Mouse (Mus musculus): ENCODE data around the gene Lrrc29. TPM values are rescaled to one million over a fixed set of nuclear protein-coding genes. Genes with fewer than 3 reads are reported as not detected.

Gene Lrrc29
- total RNA-seq (2014; rRNA removed) (2.5 and 4.5 TPM in 2 replicates), polyA plus RNA-seq (2015; fragmentation: Nextera tagmentation; extraction: Ambion mirVana) (2.1 and 2.4 TPM in 2 replicates)

- Histone ChIP-seq H3K36me3 (ENCODE audit: insufficient read depth, low read length) (peaks cover 39% of the 10 kb centered on the region), H3K4me3 (ENCODE audit: low read depth, low read length) (peak within 1 kb of the TSS; percentile 89)
Measured at GRCm38 (mm10) chr8:105326141-105326672, at the start of gene Lrrc29, which contains the start of gene Tmem208. TSS of gene Lrrc29 (minus strand) at chr8:105326278. TSS of gene Tmem208 (plus strand) at chr8:105326354.

GRCm38 (mm10) chr8:105374513-105374966 is 48.5 kb upstream of the Lrrc29 start:
- H3K4me1 ChIP-seq (ENCODE audit: insufficient read depth, low read length), result 0 out of 2 replicates have a peak, but pooled peaks cover 4% of the 10 kb centered on the region
- ATAC-seq (ENCODE audit: low FRiP score), result peak; percentile 55; the same call in 1 of the 2 replicates
- WGBS, result 24% methylated on average over 33 of the region's 33 CpGs
- no peaks in the 10 kb centered on the region for H3K27me3 ChIP-seq (ENCODE audit: insufficient read depth, low read length)
- H3K9me3 ChIP-seq (ENCODE audit: low read length), result no peaks in the 10 kb centered on the region; the same call in 1 of the 2 replicates
- TF ChIP-seq CTCF (IDR thresholded peaks at IDR 0.05), result peak; percentile 73
- H3K4me3 ChIP-seq (ENCODE audit: low read depth, low read length), result peak overlapping the region; percentile 17; the same call in 1 of the 2 replicates
- peak overlapping the region; percentile 27 for H3K4me2 ChIP-seq (ENCODE audit: low read depth, low read length, poor library complexity, severe bottlenecking)
- H3K36me3 ChIP-seq (ENCODE audit: insufficient read depth, low read length), result peaks cover 4% of the 10 kb centered on the region; the same call in 1 of the 2 replicates
- peak; percentile 43 for DNase-seq (ENCODE audit: low spot score)
- H3K27ac ChIP-seq (ENCODE audit: low read depth, low read length), result no peak overlapping the region
- peak overlapping the region; percentile 14; the same call in 1 of the 2 replicates for H3K9ac ChIP-seq (replicated peaks; ENCODE audit: low read length, poor library complexity, severe bottlenecking)

More at GRCm38 (mm10) chr8:105326141-105326672, at the start of gene Lrrc29, which contains the start of gene Tmem208:
- TF ChIP-seq CTCF (IDR thresholded peaks at IDR 0.05), result peak; percentile 72
- peak within 1 kb of the TSS; percentile 82 for H3K27ac ChIP-seq (ENCODE audit: low read depth, low read length)
- peak within 1 kb of the TSS; percentile 76 for H3K4me2 ChIP-seq (ENCODE audit: low read depth, low read length, poor library complexity, severe bottlenecking)
- no peaks in the 10 kb centered on the region for H3K27me3 ChIP-seq (ENCODE audit: insufficient read depth, low read length)
- H3K9ac ChIP-seq (replicated peaks; ENCODE audit: low read length, poor library complexity, severe bottlenecking), result peak within 1 kb of the TSS; percentile 96
- ATAC-seq (ENCODE audit: low FRiP score), result peak; percentile 92
- H3K4me1 ChIP-seq (ENCODE audit: insufficient read depth, low read length), result peaks cover 16% of the 10 kb centered on the region
- DNase-seq (ENCODE audit: low spot score), result peak; percentile 97
- H3K9me3 ChIP-seq (ENCODE audit: low read length), result no peaks in the 10 kb centered on the region
- WGBS, result 0% methylated on average over 36 of the region's 36 CpGs

DNA sequence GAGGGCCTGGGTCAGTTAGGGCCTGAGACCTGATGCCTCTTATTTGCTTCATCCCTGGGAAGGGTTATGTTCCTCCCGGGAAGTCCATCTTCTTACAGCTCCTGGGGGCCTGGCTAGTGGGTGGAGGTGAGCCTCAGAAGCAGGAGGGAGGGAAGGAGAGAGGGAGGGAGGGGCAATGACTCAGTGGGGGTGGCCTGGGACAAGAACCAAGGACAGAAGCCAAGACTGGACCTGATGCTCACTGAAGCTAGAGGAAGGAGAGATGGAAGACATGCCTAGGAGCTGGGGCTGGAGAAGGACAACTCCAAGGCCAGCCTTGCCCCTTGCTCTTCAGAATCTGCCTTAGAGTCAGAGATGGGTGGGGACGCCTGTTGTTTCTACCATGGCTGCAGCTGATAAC is 47.0 kb upstream of the Lrrc29 start, which contains the start of gene Plekhg4:
TSS of gene Plekhg4 (plus strand) at position 243 of the 400 bp plus-strand sequence.
- DNase-seq (ENCODE audit: low spot score) (no peak), ATAC-seq (ENCODE audit: low FRiP score) (no peak)
- Histone ChIP-seq H3K9me3 (ENCODE audit: low read length) (no peaks in the 10 kb centered on the region; the same call in 1 of the 2 replicates), H3K9ac (replicated peaks; ENCODE audit: low read length, poor library complexity, severe bottlenecking) (0 out of 2 replicates have a peak within 1 kb of the TSS, but pooled peaks have one; percentile 8), H3K4me2 (ENCODE audit: low read depth, low read length, poor library complexity, severe bottlenecking) (no peak within 1 kb of the TSS), H3K27me3 (ENCODE audit: insufficient read depth, low read length) (no peaks in the 10 kb centered on the region), H3K4me3 (ENCODE audit: low read depth, low read length) (no peak within 1 kb of the TSS), H3K4me1 (ENCODE audit: insufficient read depth, low read length) (0 out of 2 replicates have a peak, but pooled peaks cover 4% of the 10 kb centered on the region), H3K36me3 (ENCODE audit: insufficient read depth, low read length) (peaks cover 13% of the 10 kb centered on the region), H3K27ac (ENCODE audit: low read depth, low read length) (no peak within 1 kb of the TSS)
- TF ChIP-seq CTCF (IDR thresholded peaks at IDR 0.05), result no peak
- WGBS, result 56% methylated on average over 2 of the region's 2 CpGs

DNA sequence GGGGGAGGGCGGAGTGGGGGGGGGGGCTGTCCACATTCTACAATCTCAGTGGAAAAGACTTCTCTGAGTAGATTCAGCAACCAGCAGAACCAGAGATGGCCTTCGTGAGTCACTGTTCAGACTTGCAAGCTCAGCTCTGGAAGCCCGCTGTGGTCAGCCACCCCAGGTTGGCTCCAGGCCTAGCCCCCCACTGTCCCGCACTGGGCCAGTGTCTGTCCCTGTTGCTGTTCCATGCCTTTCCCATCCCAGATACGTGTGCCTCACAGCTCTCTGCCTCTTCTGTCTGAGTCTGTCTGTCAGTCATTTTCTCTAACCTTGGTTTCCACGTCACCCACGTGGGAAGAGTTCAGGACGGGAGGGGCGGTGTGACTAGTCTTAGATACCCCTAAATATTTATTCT is 46.4 kb upstream of the Lrrc29 start:
- Histone ChIP-seq H3K9ac (replicated peaks; ENCODE audit: low read length, poor library complexity, severe bottlenecking) (no peak overlapping the region), H3K27me3 (ENCODE audit: insufficient read depth, low read length) (no peaks in the 10 kb centered on the region), H3K4me2 (ENCODE audit: low read depth, low read length, poor library complexity, severe bottlenecking) (no peak overlapping the region), H3K27ac (ENCODE audit: low read depth, low read length) (no peak overlapping the region), H3K4me3 (ENCODE audit: low read depth, low read length) (no peak overlapping the region), H3K36me3 (ENCODE audit: insufficient read depth, low read length) (peaks cover 14% of the 10 kb centered on the region), H3K4me1 (ENCODE audit: insufficient read depth, low read length) (0 out of 2 replicates have a peak, but pooled peaks cover 4% of the 10 kb centered on the region), H3K9me3 (ENCODE audit: low read length) (no peaks in the 10 kb centered on the region; the same call in 1 of the 2 replicates)
- TF ChIP-seq CTCF (IDR thresholded peaks at IDR 0.05), result no peak
- DNase-seq (ENCODE audit: low spot score) (no peak), ATAC-seq (ENCODE audit: low FRiP score) (no peak)
- WGBS, result 78% methylated on average over 8 of the region's 9 CpGs

- Histone ChIP-seq H3K4me3 (ENCODE audit: low read depth, low read length) (no peak overlapping the region), H3K9ac (replicated peaks; ENCODE audit: low read length, poor library complexity, severe bottlenecking) (no peak overlapping the region), H3K4me2 (ENCODE audit: low read depth, low read length, poor library complexity, severe bottlenecking) (no peak overlapping the region), H3K36me3 (ENCODE audit: insufficient read depth, low read length) (peaks cover 37% of the 10 kb centered on the region), H3K27ac (ENCODE audit: low read depth, low read length) (no peak overlapping the region), H3K27me3 (ENCODE audit: insufficient read depth, low read length) (no peaks in the 10 kb centered on the region), H3K9me3 (ENCODE audit: low read length) (no peaks in the 10 kb centered on the region), H3K4me1 (ENCODE audit: insufficient read depth, low read length) (no peaks in the 10 kb centered on the region)
- no peak for ATAC-seq (ENCODE audit: low FRiP score)
- TF ChIP-seq CTCF (IDR thresholded peaks at IDR 0.05), result peak; percentile 70
- no peak for DNase-seq (ENCODE audit: low spot score)
- 75% methylated on average over 2 of the region's 2 CpGs for WGBS
Measured at GRCm38 (mm10) chr8:105367107-105367506, 41.0 kb upstream of the Lrrc29 start.
